Comparison of ENCODE assay signal across 13 mouse cellular contexts in the genomic region with DNA sequence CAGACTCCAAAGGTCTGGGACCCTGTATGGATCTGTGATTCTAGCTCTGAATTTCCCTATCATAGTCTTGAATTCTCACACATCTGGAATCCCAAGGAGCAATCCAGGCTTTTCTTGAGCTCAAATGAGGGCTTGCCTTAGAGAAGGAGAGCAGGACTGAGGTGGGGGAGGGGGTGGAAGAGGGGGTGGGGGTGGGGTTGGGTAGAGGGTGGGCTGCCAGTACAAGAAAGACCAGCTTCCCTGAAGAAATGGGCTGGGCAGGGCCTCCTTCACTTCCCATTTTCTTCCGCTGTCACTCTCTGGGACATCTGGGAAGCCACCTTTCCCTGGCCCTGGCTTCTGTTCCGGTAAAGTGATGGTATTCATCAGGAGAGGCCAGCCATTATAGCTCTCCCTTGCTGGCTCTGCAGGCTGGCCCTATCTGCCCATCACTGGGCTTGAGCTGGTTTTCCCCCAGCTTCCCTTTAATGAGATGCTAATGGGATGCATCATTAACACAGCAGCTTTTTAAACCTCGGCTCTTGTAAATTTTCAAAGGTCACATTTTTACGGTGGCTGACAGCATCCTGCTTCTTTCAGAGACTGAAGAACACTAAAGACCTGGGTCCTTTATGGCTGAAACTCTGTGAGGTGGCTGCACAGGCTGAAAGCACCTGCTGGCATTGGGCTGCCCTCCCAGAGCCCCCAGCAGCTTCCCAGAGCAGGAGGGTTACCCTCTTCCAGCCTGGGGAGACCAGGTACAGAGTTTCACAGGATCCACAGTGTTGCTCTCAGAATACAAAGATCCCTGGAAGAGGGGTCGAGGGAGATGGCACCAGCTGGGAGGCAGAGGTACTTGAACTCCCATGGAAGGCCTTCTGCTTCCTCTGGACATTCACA.
DNase-seq lines count a peak whose midpoint lies in the region; ATAC-seq lines count a peak whose summit lies in the region.
"Had no signal": no experiment of that assay in that cellular context is flagged by ENCODE, and none has a peak within 500 bp of the region (broad histone marks: within the 10 kb centered on the region; RNA-seq: fewer than 3 reads in every experiment).

No protein-coding gene starts in this region.

- H3K27me3 ChIP-seq in embryonic facial prominence, embryonic 15.5 days = no peaks in the 10 kb centered on the region
- H3K27me3 ChIP-seq in hindbrain, embryonic 14.5 days (ENCODE audit: control insufficient read depth, insufficient read depth, low read length) = no peaks in the 10 kb centered on the region
- no peaks in the 10 kb centered on the region for H3K27me3 ChIP-seq in midbrain, embryonic 16.5 days (ENCODE audit: control insufficient read depth, insufficient read depth, low read depth, low read length)

- 48% methylated on average over 5 of the region's 5 CpGs for WGBS in embryonic facial prominence, embryonic 15.5 days
- WGBS in hindbrain, embryonic 14.5 days = 17% methylated on average over 5 of the region's 5 CpGs
- WGBS in midbrain, embryonic 16.5 days = 20% methylated on average over 5 of the region's 5 CpGs

- intact Hi-C loops in heart, postnatal 25 days (cut with DNase I) = loop anchor here (10.0 kb wide), 2 partner anchors 231 to 271 kb away; partner anchors contain the start of gene Klhl29

- H3K27ac ChIP-seq in embryonic facial prominence, embryonic 15.5 days (replicated peaks) = 0 out of 2 replicates have a peak overlapping the region, but pooled peaks have one; percentile 35
- H3K27ac ChIP-seq in hindbrain, embryonic 14.5 days = peak overlapping the region; percentile 45; the same call in 1 of the 2 replicates
- peak overlapping the region; percentile 68; the same call in 1 of the 2 replicates for H3K27ac ChIP-seq in midbrain, embryonic 16.5 days (ENCODE audit: low read length)

- H3K36me3 ChIP-seq in embryonic facial prominence, embryonic 15.5 days = no peaks in the 10 kb centered on the region
- peaks cover 7% of the 10 kb centered on the region; the same call in 1 of the 2 replicates for H3K36me3 ChIP-seq in hindbrain, embryonic 14.5 days (replicated peaks; ENCODE audit: control insufficient read depth, insufficient read depth)
- H3K36me3 ChIP-seq in midbrain, embryonic 16.5 days (ENCODE audit: control insufficient read depth, insufficient read depth, low read length) = no peaks in the 10 kb centered on the region

- DNase-seq in kidney, adult 9 months = peak; percentile 35
- DNase-seq in kidney, postnatal 10 days = no peak
- DNase-seq in hindbrain, embryonic 14.5 days (ENCODE audit: low spot score) = no peak
- DNase-seq in T-cell, adult 2 months (ENCODE audit: low spot score) = no peak
- no peak for DNase-seq in heart, postnatal 25 days (ENCODE audit: low spot score)
- DNase-seq: gastrocnemius, postnatal 36 days; lung, postnatal 10 days; thymus, postnatal 25 days had no signal

- no peak overlapping the region for H3K4me2 ChIP-seq in embryonic facial prominence, embryonic 15.5 days (replicated peaks)
- H3K4me2 ChIP-seq in hindbrain, embryonic 14.5 days (replicated peaks) = no peak overlapping the region
- H3K4me2 ChIP-seq in midbrain, embryonic 16.5 days (ENCODE audit: low read length) = no peak overlapping the region
- H3K4me2 ChIP-seq: liver, embryonic 11.5 days had no signal

- H3K9ac ChIP-seq in embryonic facial prominence, embryonic 15.5 days = no peak overlapping the region
- H3K9ac ChIP-seq in hindbrain, embryonic 14.5 days = peak overlapping the region; percentile 25; the same call in 1 of the 2 replicates
- 0 out of 2 replicates have a peak overlapping the region, but pooled peaks have one; percentile 25 for H3K9ac ChIP-seq in midbrain, embryonic 16.5 days (ENCODE audit: low read depth, low read length)

- peaks cover 22% of the 10 kb centered on the region for H3K4me1 ChIP-seq in embryonic facial prominence, embryonic 15.5 days
- peaks cover 16% of the 10 kb centered on the region for H3K4me1 ChIP-seq in hindbrain, embryonic 14.5 days (replicated peaks; ENCODE audit: control insufficient read depth, insufficient read depth, low read length)
- peaks cover 26% of the 10 kb centered on the region for H3K4me1 ChIP-seq in midbrain, embryonic 16.5 days (ENCODE audit: control insufficient read depth, insufficient read depth, low read length)

- H3K9me3 ChIP-seq in embryonic facial prominence, embryonic 15.5 days (replicated peaks) = no peaks in the 10 kb centered on the region
- no peaks in the 10 kb centered on the region for H3K9me3 ChIP-seq in hindbrain, embryonic 14.5 days (ENCODE audit: control insufficient read depth, low read length)
- H3K9me3 ChIP-seq in midbrain, embryonic 16.5 days (replicated peaks; ENCODE audit: control insufficient read depth, low read length, poor library complexity, severe bottlenecking) = no peaks in the 10 kb centered on the region

- no peak overlapping the region for H3K4me3 ChIP-seq in embryonic facial prominence, embryonic 15.5 days (replicated peaks)
- no peak overlapping the region for H3K4me3 ChIP-seq in hindbrain, embryonic 14.5 days (replicated peaks; ENCODE audit: low read length)
- H3K4me3 ChIP-seq in midbrain, embryonic 16.5 days (ENCODE audit: low read depth, low read length) = no peak overlapping the region
- H3K4me3 ChIP-seq: myocyte had no signal

- ATAC-seq in embryonic facial prominence, embryonic 15.5 days (ENCODE audit: insufficient number of reproducible peaks, low FRiP score, low TSS enrichment, low read depth) = no peak
- peak; percentile 62; the same call in 1 of the 2 replicates for ATAC-seq in hindbrain, embryonic 14.5 days (ENCODE audit: low FRiP score)
- ATAC-seq in midbrain, embryonic 16.5 days = no peak
- ATAC-seq in granulocyte monocyte progenitor cell, adult 5-6 weeks (replicated peaks; ENCODE audit: poor library complexity, severe bottlenecking) = no peak
